Mouse (Mus musculus) activated CD4-positive, CD25-positive, alpha-beta regulatory T cell (primary cell): ENCODE results near the gene Tnrc6c. TPM values are rescaled to one million over a fixed set of nuclear protein-coding genes. Genes with fewer than 3 reads are reported as not detected.

Source experiments
- polyA plus RNA-seq, 2 experiments: library from polyadenylated mRNA; unstranded; fragments of 100-300 nt; shearing (Covaris generic); gene quantifications; one replicate each; pipeline ENCODE4 v1.2.1; 2017

The Tnrc6c gene
- polyA plus RNA-seq: 10 to 100 TPM; 16.1 to 17.2 TPM

GRCm38 (mm10) chr11:117653491-117654351 is at the start of gene Tnrc6c:
Gene Tnrc6c (plus strand): TSS chr11:117654289.

GRCm38 (mm10) chr11:117781993-117782704 is 128.1 kb downstream of the Tnrc6c start, which contains the start of the genes Tmc8 and Tmc6:
Gene Tmc8 (plus strand): TSS chr11:117782076.
Gene Tmc6 (minus strand): TSS chr11:117782198.

GRCm38 (mm10) chr11:117797511-117798159 is 143.5 kb downstream of the Tnrc6c start, which contains the start of gene 6030468B19Rik:
Gene 6030468B19Rik (plus strand): TSS chr11:117797660.

GRCm38 (mm10) chr11:117809407-117810311 is 155.6 kb downstream of the Tnrc6c start, which contains the start of the genes Gm20708 and Syngr2:
Gene Gm20708 (plus strand): TSS chr11:117809668.
Gene Syngr2 (plus strand): TSS chr11:117809668.

Other genes starting within 250 kb of the Tnrc6c start
- gene Gm11733, start 169.9 kb upstream of the Tnrc6c start, polyA plus RNA-seq: not detected
- gene Tmc8, start 127.8 kb downstream of the Tnrc6c start, polyA plus RNA-seq: 100 to 1,000 TPM in 1 of 2 experiments, 10 to 100 TPM in 1; 97.1 to 135 TPM
- 100 to 1,000 TPM; 128 to 131 TPM for gene Tmc6, start 127.9 kb downstream of the Tnrc6c start, polyA plus RNA-seq
- gene 6030468B19Rik, start 143.4 kb downstream of the Tnrc6c start, polyA plus RNA-seq: under 1 TPM in 1 of 2 experiments, not detected in 1; 0.95 TPM
- gene Gm20708, start 155.4 kb downstream of the Tnrc6c start, polyA plus RNA-seq: 1 to 10 TPM; 3.5 to 5.7 TPM
- gene Syngr2, start 155.4 kb downstream of the Tnrc6c start, polyA plus RNA-seq: 100 to 1,000 TPM; 131 to 228 TPM
- gene Afmid, start 171.6 kb downstream of the Tnrc6c start, polyA plus RNA-seq: 10 to 100 TPM; 23.0 to 29.6 TPM
- gene Tk1, start 171.8 kb downstream of the Tnrc6c start, polyA plus RNA-seq: 10 to 100 TPM; 38.0 to 54.6 TPM
- 10 to 100 TPM; 53.7 to 55.0 TPM for gene Birc5, start 195.0 kb downstream of the Tnrc6c start, polyA plus RNA-seq
- gene Tmem235, start 206.5 kb downstream of the Tnrc6c start, polyA plus RNA-seq: not detected
- 10 to 100 TPM; 19.9 to 20.7 TPM for gene Tha1, start 219.2 kb downstream of the Tnrc6c start, polyA plus RNA-seq